Mouse (Mus musculus): Measurements from ENCODE around the gene Ccdc12. TPM values are rescaled to one million over a fixed set of nuclear protein-coding genes. Genes with fewer than 3 reads are reported as not detected.

Ccdc12 gene
- polyA plus RNA-seq, 1 experiment from 2014 or later, result 88.1 TPM

- DNase-seq (ENCODE audit: low read depth, low spot score), result no peak
- ATAC-seq, result no peak
- CTCF ChIA-PET, result interaction anchor here (0.6 to 5.9 kb wide), 14 partner anchors 9 to 302 kb away, joined by 3 to 57 read pairs (median 4); partner anchors contain the start of genes Als2cl and Tmie
- POLR2A ChIA-PET, result interaction anchor here (1.3 kb wide), 2 partner anchors 44 to 64 kb away, joined by 3 read pairs; no protein-coding TSS in a partner anchor
- in situ Hi-C loops (cut with MboI; ENCODE audit: low pct_unique_long_range_greater_than_20kb), result loop anchor here (5.0 to 10.0 kb wide), 3 partner anchors 42 to 301 kb away; partner anchors contain the start of gene Ngp
- TF ChIP-seq CTCF (IDR thresholded peaks at IDR 0.05), result no peak
- no peaks in the 10 kb centered on the region for H3K27me3 ChIP-seq
These were observed 59.1 kb downstream of the Ccdc12 start for GRCm38 (mm10) chr9:110715426-110715825.

GRCm38 (mm10) chr9:110716775-110717174 lies 60.5 kb downstream of the Ccdc12 start:
- in situ Hi-C loops (cut with MboI; ENCODE audit: low pct_unique_long_range_greater_than_20kb), result loop anchor here (5.0 to 10.0 kb wide), 3 partner anchors 41 to 302 kb away; partner anchors contain the start of gene Ngp
- POLR2A ChIA-PET, result interaction anchor here (0.7 kb wide), 1 partner anchor 44 kb away, joined by 3 read pairs; no protein-coding TSS in a partner anchor
- H3K27me3 ChIP-seq, result no peaks in the 10 kb centered on the region
- no peak for TF ChIP-seq CTCF (IDR thresholded peaks at IDR 0.05)
- CTCF ChIA-PET, result interaction anchor here (0.7 to 5.9 kb wide), 9 partner anchors 14 to 146 kb away, joined by 3 to 45 read pairs (median 4); no protein-coding TSS in a partner anchor
- ATAC-seq (no peak), DNase-seq (ENCODE audit: low read depth, low spot score) (no peak)

- POLR2A ChIA-PET, result no interaction called here
- H3K27me3 ChIP-seq, result no peaks in the 10 kb centered on the region
- no peak for ATAC-seq
- CTCF ChIA-PET, result interaction anchor here (1.1 to 2.0 kb wide), 2 partner anchors 13 to 63 kb away, joined by 4 to 14 read pairs; no protein-coding TSS in a partner anchor
- in situ Hi-C loops (cut with MboI; ENCODE audit: low pct_unique_long_range_greater_than_20kb), result loop anchor here (5.0 to 10.0 kb wide), 3 partner anchors 39 to 303 kb away; partner anchors contain the start of gene Ngp
- TF ChIP-seq CTCF (IDR thresholded peaks at IDR 0.05), result no peak
- no peak for DNase-seq (ENCODE audit: low read depth, low spot score)
These were observed 61.8 kb downstream of the Ccdc12 start for GRCm38 (mm10) chr9:110718071-110718470.

GRCm38 (mm10) chr9:110718810-110719209 lies 62.5 kb downstream of the Ccdc12 start:
- H3K27me3 ChIP-seq, result no peaks in the 10 kb centered on the region
- no peak for ATAC-seq

GRCm38 (mm10) chr9:110719977-110720376 lies 63.7 kb downstream of the Ccdc12 start:
- in situ Hi-C loops (cut with MboI; ENCODE audit: low pct_unique_long_range_greater_than_20kb), result loop anchor here (5.0 to 10.0 kb wide), 3 partner anchors 37 to 305 kb away; partner anchors contain the start of gene Ngp
- DNase-seq (ENCODE audit: low read depth, low spot score), result no peak
- ChIA-PET CTCF (interaction anchor here (0.8 to 1.8 kb wide), 4 partner anchors 39 to 151 kb away, joined by 3 to 5 read pairs (median 4); no protein-coding TSS in a partner anchor), POLR2A (interaction anchor here (0.6 kb wide), 1 partner anchor 34 kb away, joined by 4 read pairs; no protein-coding TSS in a partner anchor)
- no peak for TF ChIP-seq CTCF (IDR thresholded peaks at IDR 0.05)
- ATAC-seq, result no peak
- H3K27me3 ChIP-seq, result no peaks in the 10 kb centered on the region

More at GRCm38 (mm10) chr9:110718810-110719209, 62.5 kb downstream of the Ccdc12 start:
- ChIA-PET POLR2A (no interaction called here), CTCF (no interaction called here)
- in situ Hi-C loops (cut with MboI; ENCODE audit: low pct_unique_long_range_greater_than_20kb), result loop anchor here (5.0 to 10.0 kb wide), 3 partner anchors 38 to 304 kb away; partner anchors contain the start of gene Ngp
- no peak for DNase-seq (ENCODE audit: low read depth, low spot score)
- TF ChIP-seq CTCF (IDR thresholded peaks at IDR 0.05), result no peak

- ChIA-PET POLR2A (no interaction called here), CTCF (interaction anchor here (0.7 to 1.7 kb wide), 3 partner anchors 37 to 60 kb away, joined by 3 to 6 read pairs (median 5); no protein-coding TSS in a partner anchor)
- no peaks in the 10 kb centered on the region for H3K27me3 ChIP-seq
- in situ Hi-C loops (cut with MboI; ENCODE audit: low pct_unique_long_range_greater_than_20kb), result no loop called here
- DNase-seq (ENCODE audit: low read depth, low spot score) (no peak), ATAC-seq (no peak)
- no peak for TF ChIP-seq CTCF (IDR thresholded peaks at IDR 0.05)
These were observed 65.8 kb downstream of the Ccdc12 start for GRCm38 (mm10) chr9:110722060-110722459.

- in situ Hi-C loops (cut with MboI; ENCODE audit: low pct_unique_long_range_greater_than_20kb), result no loop called here
- CTCF ChIA-PET, result interaction anchor here (1.0 to 3.4 kb wide), 7 partner anchors 15 to 315 kb away, joined by 3 to 34 read pairs (median 6); no protein-coding TSS in a partner anchor
- ATAC-seq (peak; percentile 82), DNase-seq (ENCODE audit: low read depth, low spot score) (peak; percentile 90)
- TF ChIP-seq CTCF (IDR thresholded peaks at IDR 0.05), result no peak
- no peaks in the 10 kb centered on the region for H3K27me3 ChIP-seq
- POLR2A ChIA-PET, result no interaction called here
These were observed 69.4 kb downstream of the Ccdc12 start for GRCm38 (mm10) chr9:110725721-110726135.

GRCm38 (mm10) chr9:110726867-110727266 lies 70.6 kb downstream of the Ccdc12 start:
- H3K27me3 ChIP-seq, result no peaks in the 10 kb centered on the region
- POLR2A ChIA-PET, result no interaction called here

GRCm38 (mm10) chr9:110729841-110730240 lies 73.5 kb downstream of the Ccdc12 start:
- DNase-seq (ENCODE audit: low read depth, low spot score) (no peak), ATAC-seq (no peak)
- CTCF ChIA-PET, result interaction anchor here (0.8 to 4.9 kb wide), 5 partner anchors 10 to 50 kb away, joined by 3 to 24 read pairs (median 4); no protein-coding TSS in a partner anchor
- no peak for TF ChIP-seq CTCF (IDR thresholded peaks at IDR 0.05)
- H3K27me3 ChIP-seq, result no peaks in the 10 kb centered on the region
- in situ Hi-C loops (cut with MboI; ENCODE audit: low pct_unique_long_range_greater_than_20kb), result no loop called here
- POLR2A ChIA-PET, result no interaction called here

More at GRCm38 (mm10) chr9:110726867-110727266, 70.6 kb downstream of the Ccdc12 start:
- no peak for DNase-seq (ENCODE audit: low read depth, low spot score)
- no peak for ATAC-seq
- TF ChIP-seq CTCF (IDR thresholded peaks at IDR 0.05), result no peak
- CTCF ChIA-PET, result no interaction called here
- in situ Hi-C loops (cut with MboI; ENCODE audit: low pct_unique_long_range_greater_than_20kb), result no loop called here

GRCm38 (mm10) chr9:110731859-110732258 lies 75.6 kb downstream of the Ccdc12 start:
- no peaks in the 10 kb centered on the region for H3K27me3 ChIP-seq
- no peak for DNase-seq (ENCODE audit: low read depth, low spot score)
- POLR2A ChIA-PET, result no interaction called here
- TF ChIP-seq CTCF (IDR thresholded peaks at IDR 0.05), result no peak
- CTCF ChIA-PET, result interaction anchor here (1.6 to 4.9 kb wide), 2 partner anchors 27 to 48 kb away, joined by 6 to 24 read pairs; no protein-coding TSS in a partner anchor
- ATAC-seq, result no peak
- in situ Hi-C loops (cut with MboI; ENCODE audit: low pct_unique_long_range_greater_than_20kb), result no loop called here

- peak; percentile 91 for ATAC-seq
- no peak for DNase-seq (ENCODE audit: low read depth, low spot score)
- no peaks in the 10 kb centered on the region for H3K27me3 ChIP-seq
- no peak for TF ChIP-seq CTCF (IDR thresholded peaks at IDR 0.05)
- ChIA-PET CTCF (interaction anchor here (0.8 to 4.9 kb wide), 2 partner anchors 12 to 48 kb away, joined by 3 to 24 read pairs; no protein-coding TSS in a partner anchor), POLR2A (no interaction called here)
- in situ Hi-C loops (cut with MboI; ENCODE audit: low pct_unique_long_range_greater_than_20kb), result no loop called here
These were observed 76.3 kb downstream of the Ccdc12 start for GRCm38 (mm10) chr9:110732623-110733022.
